Mouse (Mus musculus) lung, embryonic 15.5 days (tissue): ENCODE results near the gene Prkcsh. TPM values are rescaled to one million over a fixed set of nuclear protein-coding genes. Genes with fewer than 3 reads are reported as not detected.

Experiments used
- ATAC-seq: fragments of 200-750 bp; cut with Nextera tagmentation; 2 replicates; pipeline ENCODE4 v1.8.0; 2017; ENCODE audit warnings: moderate number of reproducible peaks, borderline replicate concordance; ENCODE audit not compliant: low FRiP score, low TSS enrichment; ENCODE audit errors: extremely low read depth
- H3K27ac ChIP-seq: fragments of 300-500 bp; sonication (generic); 2 replicates; pipeline ENCODE4 v1.5.1; 2015; ENCODE audit warnings: moderate library complexity, mild to moderate bottlenecking, inconsistent platforms
- H3K27me3 ChIP-seq: fragments of 300-500 bp; sonication (generic); 2 replicates; pipeline ENCODE4 v1.6.1; 2015; ENCODE audit warnings: inconsistent platforms
- H3K36me3 ChIP-seq: fragments of 300-500 bp; sonication (generic); 2 replicates; pipeline ENCODE4 v1.6.1; 2015; ENCODE audit warnings: inconsistent platforms
- H3K4me1 ChIP-seq: fragments of 300-500 bp; sonication (generic); 2 replicates; pipeline ENCODE4 v1.6.1; 2015; ENCODE audit warnings: inconsistent platforms
- H3K4me2 ChIP-seq: fragments of 300-500 bp; sonication (generic); 2 replicates; pipeline ENCODE4 v1.6.1; 2015; ENCODE audit warnings: inconsistent platforms, mild to moderate bottlenecking, moderate library complexity
- H3K4me3 ChIP-seq: fragments of 300-500 bp; sonication (generic); 2 replicates; pipeline ENCODE4 v1.5.1; 2015; ENCODE audit warnings: mild to moderate bottlenecking, inconsistent platforms
- H3K9ac ChIP-seq: fragments of 300-500 bp; sonication (generic); 2 replicates; pipeline ENCODE4 v1.6.1; 2015; ENCODE audit warnings: inconsistent platforms
- H3K9me3 ChIP-seq: fragments of 300-500 bp; sonication (generic); 2 replicates; pipeline ENCODE4 v1.6.1; 2016; ENCODE audit warnings: inconsistent platforms
- WGBS: fragments of 180-500 bp; shearing (Covaris S2); methylation state at CpG from one replicate; pipeline ENCODE4 v1.1.7; 2015; 5-methylcytosine and 5-hydroxymethylcytosine counted together
- polyA plus RNA-seq: library from polyadenylated mRNA; unstranded; fragments of >200 nt; fragmentation: Nextera tagmentation; extraction: Ambion mirVana; gene quantifications from 2 replicates; pipeline ENCODE4 v1.2.1, GENCODE M21; 2015

Gene Prkcsh
- polyA plus RNA-seq, 1 experiment from 2014 or later, result 137 TPM

GRCm38 (mm10) chr9:21962416-21963059 is 40.1 kb upstream of the Prkcsh start:
- Histone ChIP-seq H3K9ac (peak overlapping the region; percentile 43), H3K4me1 (peaks cover 35% of the 10 kb centered on the region), H3K4me2 (peak overlapping the region; percentile 84), H3K27ac (no peak overlapping the region), H3K27me3 (peaks cover 35% of the 10 kb centered on the region), H3K4me3 (peak overlapping the region; percentile 47), H3K9me3 (no peaks in the 10 kb centered on the region), H3K36me3 (no peaks in the 10 kb centered on the region)
- 3% methylated on average over 34 of the region's 34 CpGs for WGBS
- peak; percentile 86 for ATAC-seq

- Histone ChIP-seq H3K9ac (peak within 1 kb of the TSS; percentile 43), H3K36me3 (no peaks in the 10 kb centered on the region), H3K4me3 (peak within 1 kb of the TSS; percentile 47), H3K27me3 (peaks cover 35% of the 10 kb centered on the region), H3K4me1 (peaks cover 35% of the 10 kb centered on the region), H3K9me3 (no peaks in the 10 kb centered on the region), H3K4me2 (peak within 1 kb of the TSS; percentile 84), H3K27ac (no peak within 1 kb of the TSS)
- ATAC-seq, result peak; percentile 43; the same call in 1 of the 2 replicates
- WGBS, result 14% methylated on average over 8 of the region's 8 CpGs
Observed at GRCm38 (mm10) chr9:21963417-21963816, 39.2 kb upstream of the Prkcsh start, which contains the start of gene Epor. TSS of gene Epor (minus strand) at chr9:21963506.

- 29% methylated on average over 6 of the region's 6 CpGs for WGBS
Observed at GRCm38 (mm10) chr9:21968883-21969282, 33.7 kb upstream of the Prkcsh start.

GRCm38 (mm10) chr9:21969304-21969703 is 33.3 kb upstream of the Prkcsh start:
- H3K27ac ChIP-seq, result no peak overlapping the region
- no peak for ATAC-seq
- WGBS, result 84% methylated on average over 4 of the region's 4 CpGs
- no peak overlapping the region for H3K4me3 ChIP-seq
- no peaks in the 10 kb centered on the region for H3K9me3 ChIP-seq
- no peak overlapping the region for H3K4me2 ChIP-seq
- H3K27me3 ChIP-seq, result no peaks in the 10 kb centered on the region
- H3K9ac ChIP-seq, result no peak overlapping the region
- no peaks in the 10 kb centered on the region for H3K4me1 ChIP-seq
- H3K36me3 ChIP-seq, result no peaks in the 10 kb centered on the region; the same call in 1 of the 2 replicates

More at GRCm38 (mm10) chr9:21968883-21969282, 33.7 kb upstream of the Prkcsh start:
- no peak overlapping the region for H3K9ac ChIP-seq
- H3K4me2 ChIP-seq, result no peak overlapping the region
- H3K9me3 ChIP-seq, result no peaks in the 10 kb centered on the region
- H3K4me3 ChIP-seq, result no peak overlapping the region
- H3K36me3 ChIP-seq, result no peaks in the 10 kb centered on the region; the same call in 1 of the 2 replicates
- no peaks in the 10 kb centered on the region for H3K27me3 ChIP-seq
- no peak overlapping the region for H3K27ac ChIP-seq
- ATAC-seq, result no peak
- no peaks in the 10 kb centered on the region for H3K4me1 ChIP-seq

- Histone ChIP-seq H3K9me3 (no peaks in the 10 kb centered on the region), H3K27ac (no peak overlapping the region), H3K4me1 (no peaks in the 10 kb centered on the region), H3K27me3 (peaks cover 5% of the 10 kb centered on the region; the same call in 1 of the 2 replicates), H3K9ac (no peak overlapping the region), H3K4me2 (no peak overlapping the region), H3K36me3 (no peaks in the 10 kb centered on the region; the same call in 1 of the 2 replicates), H3K4me3 (no peak overlapping the region)
- ATAC-seq, result no peak
- WGBS, result 76% methylated on average over 10 of the region's 10 CpGs
Observed at GRCm38 (mm10) chr9:21976626-21977175, 25.9 kb upstream of the Prkcsh start.

GRCm38 (mm10) chr9:21977331-21977730 is 25.3 kb upstream of the Prkcsh start:
- peaks cover 5% of the 10 kb centered on the region; the same call in 1 of the 2 replicates for H3K27me3 ChIP-seq
- no peak overlapping the region for H3K9ac ChIP-seq
- no peak overlapping the region for H3K4me2 ChIP-seq
- H3K27ac ChIP-seq, result no peak overlapping the region
- no peaks in the 10 kb centered on the region for H3K9me3 ChIP-seq
- H3K36me3 ChIP-seq, result no peaks in the 10 kb centered on the region; the same call in 1 of the 2 replicates
- H3K4me3 ChIP-seq, result no peak overlapping the region
- WGBS, result 65% methylated on average over 5 of the region's 5 CpGs
- no peak for ATAC-seq
- H3K4me1 ChIP-seq, result no peaks in the 10 kb centered on the region

- 22% methylated on average over 2 of the region's 2 CpGs for whole genome bisulfite sequencing
- Histone ChIP-seq H3K4me3 (no peak overlapping the region), H3K4me2 (no peak overlapping the region), H3K9ac (no peak overlapping the region), H3K9me3 (no peaks in the 10 kb centered on the region), H3K27me3 (peaks cover 5% of the 10 kb centered on the region; the same call in 1 of the 2 replicates), H3K36me3 (no peaks in the 10 kb centered on the region), H3K4me1 (no peaks in the 10 kb centered on the region), H3K27ac (no peak overlapping the region)
- ATAC-seq, result no peak
Observed at GRCm38 (mm10) chr9:21977972-21978371, 24.6 kb upstream of the Prkcsh start.

- no peaks in the 10 kb centered on the region for H3K36me3 ChIP-seq
- H3K27me3 ChIP-seq, result peaks cover 5% of the 10 kb centered on the region; the same call in 1 of the 2 replicates
- no peak overlapping the region for H3K4me2 ChIP-seq
- WGBS, result 82% methylated on average over 4 of the region's 4 CpGs
- no peaks in the 10 kb centered on the region for H3K4me1 ChIP-seq
- H3K27ac ChIP-seq, result no peak overlapping the region
- ATAC-seq, result no peak
- no peaks in the 10 kb centered on the region for H3K9me3 ChIP-seq
- H3K4me3 ChIP-seq, result no peak overlapping the region
- H3K9ac ChIP-seq, result no peak overlapping the region
Observed at GRCm38 (mm10) chr9:21978398-21979128, 24.0 kb upstream of the Prkcsh start.

- no peak overlapping the region for H3K4me2 ChIP-seq
- WGBS, result 31% methylated on average over 3 of the region's 3 CpGs
- H3K27ac ChIP-seq, result no peak overlapping the region
- H3K27me3 ChIP-seq, result peaks cover 39% of the 10 kb centered on the region
- peaks cover 13% of the 10 kb centered on the region for H3K4me1 ChIP-seq
- H3K9ac ChIP-seq, result no peak overlapping the region
- H3K4me3 ChIP-seq, result no peak overlapping the region
- no peaks in the 10 kb centered on the region for H3K36me3 ChIP-seq
- no peak for ATAC-seq
- H3K9me3 ChIP-seq, result no peaks in the 10 kb centered on the region
Observed at GRCm38 (mm10) chr9:21983911-21984310, 18.7 kb upstream of the Prkcsh start.

- no peaks in the 10 kb centered on the region for H3K36me3 ChIP-seq
- H3K4me1 ChIP-seq, result peaks cover 22% of the 10 kb centered on the region
- H3K9me3 ChIP-seq, result no peaks in the 10 kb centered on the region
- no peak for ATAC-seq
- H3K4me3 ChIP-seq, result peak overlapping the region; percentile 51
- peaks cover 70% of the 10 kb centered on the region for H3K27me3 ChIP-seq
- peak overlapping the region; percentile 92 for H3K4me2 ChIP-seq
- 8% methylated on average over 36 of the region's 36 CpGs for WGBS
- H3K27ac ChIP-seq, result no peak overlapping the region
- H3K9ac ChIP-seq, result no peak overlapping the region
Observed at GRCm38 (mm10) chr9:21987592-21988342, 14.8 kb upstream of the Prkcsh start.

GRCm38 (mm10) chr9:21988421-21989101 is 14.0 kb upstream of the Prkcsh start:
- Histone ChIP-seq H3K4me3 (peak overlapping the region; percentile 51), H3K9ac (peak overlapping the region; percentile 50), H3K27ac (no peak overlapping the region), H3K27me3 (peaks cover 70% of the 10 kb centered on the region), H3K4me1 (peaks cover 22% of the 10 kb centered on the region), H3K9me3 (no peaks in the 10 kb centered on the region), H3K36me3 (no peaks in the 10 kb centered on the region), H3K4me2 (peak overlapping the region; percentile 92)
- ATAC-seq, result peak; percentile 48
- WGBS, result under 1% methylated on average over 32 of the region's 32 CpGs
